Mouse (Mus musculus) embryo, embryonic 11 days (tissue): ENCODE measurements around the gene Kcnh2.

ENCODE experiments used
- DNase-seq: peaks from one replicate; pipeline ENCODE4 v3.0.0-alpha.2; 2015

Kcnh2 gene

GRCm38 (mm10) chr5:24307118-24307777 lies 44.2 kb downstream of the Kcnh2 start:
- DNase-seq, result peak; percentile 13

GRCm38 (mm10) chr5:24303199-24303598 lies 48.2 kb downstream of the Kcnh2 start:
- DNase-seq, result peak; percentile 18

- no peak for DNase-seq
Observed at GRCm38 (mm10) chr5:24299845-24300589, 51.4 kb downstream of the Kcnh2 start.

- DNase-seq, result no peak
Observed at GRCm38 (mm10) chr5:24291954-24292353, 59.5 kb downstream of the Kcnh2 start.

GRCm38 (mm10) chr5:24286221-24286970 lies 65.0 kb downstream of the Kcnh2 start:
- no peak for DNase-seq

- no peak for DNase-seq
Observed at GRCm38 (mm10) chr5:24284145-24284544, 67.3 kb downstream of the Kcnh2 start.

GRCm38 (mm10) chr5:24283181-24283580 lies 68.2 kb downstream of the Kcnh2 start:
- no peak for DNase-seq

GRCm38 (mm10) chr5:24280523-24280922 lies 70.9 kb downstream of the Kcnh2 start:
- peak; percentile 44 for DNase-seq

GRCm38 (mm10) chr5:24279527-24279926 lies 71.9 kb downstream of the Kcnh2 start:
- DNase-seq, result no peak

- no peak for DNase-seq
Observed at GRCm38 (mm10) chr5:24278206-24278605, 73.2 kb downstream of the Kcnh2 start.

- DNase-seq, result no peak
Observed at GRCm38 (mm10) chr5:24273683-24274621, 77.5 kb downstream of the Kcnh2 start.

GRCm38 (mm10) chr5:24270941-24271340 lies 80.5 kb downstream of the Kcnh2 start:
- no peak for DNase-seq
